Mouse (Mus musculus) left cerebral cortex, postnatal 4 days (tissue): ENCODE results near the gene Aldh16a1. TPM values are rescaled to one million over a fixed set of nuclear protein-coding genes. Genes with fewer than 3 reads are reported as not detected.
"Not testable (repeated sequence)": the region's sequence is repeated elsewhere in the genome, so short reads cannot be mapped to it uniquely, and the experiment has no call there.

Experiments used
- DNase-seq: peaks from one replicate; pipeline ENCODE4 v3.0.0-alpha.2; 2022
- intact Hi-C: fragments of 180-260 bp; cut with DNase I; formaldehyde crosslinking; loops from one replicate; pipeline ENCODE4 v1.15.1; 2025
- total RNA-seq, 2 experiments: library from RNA; stranded (reverse); gene quantifications; 2 replicates each; pipeline ENCODE4 v1.2.3; 2021

Aldh16a1 gene
- total RNA-seq, 2 experiments from 2014 or later, result 16.7 to 16.9 TPM

DNA sequence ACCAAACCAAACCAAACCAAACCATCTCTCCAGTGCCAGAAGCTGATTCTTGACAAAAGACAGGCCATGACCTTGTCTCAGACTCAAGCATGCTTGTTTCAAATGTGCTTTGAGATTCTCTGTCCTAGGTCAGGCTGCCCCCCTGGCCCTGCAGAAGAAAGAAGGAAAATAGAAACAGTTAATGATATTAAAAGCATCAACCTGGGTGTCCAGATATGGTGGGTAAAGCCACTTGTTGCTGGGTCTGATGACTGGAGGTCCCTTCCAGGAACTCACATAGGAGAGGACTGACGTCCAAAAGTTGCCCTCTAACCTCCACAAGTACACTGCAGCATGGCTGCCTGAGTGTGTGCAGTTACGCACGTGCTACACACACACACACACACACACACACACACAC is 6.5 kb upstream of the Aldh16a1 start:
- intact Hi-C loops, result loop anchor here (5.0 kb wide), 1 partner anchor 136 kb away; no protein-coding TSS in a partner anchor
- no peak for DNase-seq

DNA sequence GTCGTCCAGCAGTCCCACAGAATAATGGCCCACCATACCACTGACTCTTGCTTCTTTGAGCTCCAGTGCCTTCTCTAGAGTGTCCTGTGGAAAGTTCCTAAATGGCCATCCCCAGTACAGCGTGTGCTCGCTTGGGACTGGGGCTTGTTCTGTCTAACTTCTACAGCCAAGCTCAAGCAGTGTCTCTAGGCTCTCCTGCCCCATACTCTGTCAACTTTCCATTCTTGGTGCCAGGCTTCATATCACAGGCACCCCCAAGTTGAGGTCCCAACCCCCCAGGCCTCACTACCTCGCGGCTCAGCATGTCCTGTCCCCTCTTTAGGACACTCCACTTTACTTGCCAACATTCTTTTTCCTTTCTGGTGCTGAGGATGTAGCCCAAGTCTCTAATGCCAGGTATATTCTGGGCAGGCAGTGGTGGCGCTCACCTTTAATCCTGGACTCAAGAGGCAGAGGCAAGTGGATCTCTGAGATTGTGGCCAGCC is 6.0 kb upstream of the Aldh16a1 start:
- no peak for DNase-seq
- intact Hi-C loops, result loop anchor here (5.0 kb wide), 1 partner anchor 137 kb away; no protein-coding TSS in a partner anchor

DNA sequence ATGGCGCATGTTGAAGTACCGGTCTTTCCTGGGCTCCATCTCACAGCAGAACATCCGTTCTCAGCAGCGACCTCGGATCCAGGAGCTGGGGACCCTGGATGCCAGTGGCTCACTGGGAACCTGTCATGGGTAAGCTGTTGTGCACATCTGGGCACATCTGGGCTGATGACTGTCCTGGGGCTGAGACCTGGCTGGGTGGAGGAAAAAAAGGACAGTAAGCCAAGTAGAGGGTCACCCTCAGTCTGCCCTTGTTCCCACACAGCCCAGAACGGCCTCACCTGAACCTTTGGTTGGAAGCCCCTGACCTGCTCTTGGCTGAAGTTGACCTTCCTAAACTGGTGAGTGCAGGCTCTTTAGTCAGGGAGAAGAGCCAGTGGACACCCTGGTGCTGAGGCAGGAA is 4.6 kb upstream of the Aldh16a1 start:
- no peak for DNase-seq
- intact Hi-C loops, result no loop called here

DNA sequence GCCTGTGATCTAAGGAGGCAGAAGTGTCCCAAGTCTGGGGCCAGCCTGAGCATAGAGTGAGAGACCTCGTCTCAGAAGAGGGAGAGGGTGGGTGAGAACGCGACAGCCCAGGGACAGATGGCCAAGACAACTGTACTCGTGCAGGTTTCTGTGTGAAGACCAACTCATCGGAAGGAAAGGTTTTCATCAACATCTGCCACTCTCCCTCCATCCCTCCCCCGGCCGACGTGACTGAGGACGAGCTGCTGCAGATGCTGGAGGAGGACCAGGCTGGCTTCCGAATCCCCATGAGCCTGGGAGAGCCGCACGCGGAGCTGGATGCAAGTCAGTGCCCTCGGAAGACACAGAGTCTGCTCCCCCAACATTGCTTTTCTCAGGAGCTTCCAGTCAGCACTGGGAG is 3.1 kb upstream of the Aldh16a1 start:
- DNase-seq, result no peak
- intact Hi-C loops, result no loop called here

DNA sequence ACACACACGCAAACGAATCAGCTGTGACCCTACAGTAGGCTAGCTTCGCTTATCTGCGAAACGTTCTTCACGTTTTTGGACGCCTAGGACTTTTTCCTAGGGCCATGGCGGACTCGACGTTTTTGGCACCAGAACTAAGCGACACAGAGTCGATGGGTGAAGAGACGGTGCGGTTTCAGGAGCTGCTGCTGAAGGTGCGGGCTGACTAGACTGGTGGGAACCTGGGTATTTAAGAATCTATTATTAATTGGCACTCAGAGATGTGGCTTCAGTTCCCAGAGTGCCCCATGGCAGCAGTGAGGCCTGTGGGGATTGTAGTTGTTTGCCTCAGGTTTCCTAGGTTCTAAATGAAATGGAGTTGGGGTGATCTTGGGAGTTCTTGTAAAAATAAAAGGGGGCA is 1.8 kb upstream of the Aldh16a1 start:
- DNase-seq, result no peak
- intact Hi-C loops, result no loop called here

DNA sequence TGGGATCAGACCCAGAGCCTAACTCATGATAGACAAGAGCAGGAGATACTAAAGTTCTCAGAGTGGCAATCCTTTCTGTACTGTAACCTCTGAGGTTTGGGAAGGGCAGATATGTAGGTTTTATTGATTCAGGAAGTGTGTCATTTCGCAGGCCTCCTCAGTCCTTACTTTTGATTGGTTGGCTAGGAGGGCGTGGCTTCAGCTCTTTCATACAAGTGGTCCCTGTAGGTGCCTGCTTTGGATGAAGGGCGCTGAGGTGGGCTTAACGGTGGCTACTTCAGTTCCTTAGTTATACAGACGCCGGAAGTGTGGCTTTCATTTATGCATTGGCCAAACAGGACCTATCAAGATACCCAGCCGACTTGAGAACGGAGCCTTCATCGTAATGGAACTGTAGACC is 1.2 kb upstream of the Aldh16a1 start:
- DNase-seq, result no peak

DNA sequence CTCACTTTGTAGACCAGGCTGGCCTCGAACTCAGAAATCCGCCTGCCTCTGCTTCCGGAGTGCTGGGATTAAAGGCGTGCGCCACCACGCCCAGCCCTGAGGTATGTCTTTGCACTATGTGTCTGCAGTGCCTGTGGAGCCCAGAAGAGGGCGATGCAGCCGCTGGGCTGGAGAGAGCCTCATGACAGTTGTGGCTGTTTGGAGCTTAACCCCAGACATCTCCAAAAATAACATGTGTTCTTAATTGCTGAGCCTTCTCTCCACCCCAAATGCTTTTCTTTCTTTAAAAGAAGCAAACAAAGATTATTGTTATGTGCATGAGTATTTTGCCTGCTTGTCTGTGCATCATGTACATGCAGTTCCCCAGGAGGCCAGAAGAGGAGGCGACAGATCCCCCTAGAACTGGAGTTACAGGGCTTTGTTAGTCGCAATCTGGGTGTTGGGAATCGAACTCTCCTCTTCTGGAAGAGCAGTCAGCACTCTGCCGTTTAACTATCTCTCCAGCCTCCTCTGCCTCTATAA is 670 bp upstream of the Aldh16a1 start:
- DNase-seq, result peak; percentile 69
- intact Hi-C loops, result no loop called here

More for the DNA sequence above, 1.2 kb upstream of the Aldh16a1 start:
- intact Hi-C loops, result no loop called here

DNA sequence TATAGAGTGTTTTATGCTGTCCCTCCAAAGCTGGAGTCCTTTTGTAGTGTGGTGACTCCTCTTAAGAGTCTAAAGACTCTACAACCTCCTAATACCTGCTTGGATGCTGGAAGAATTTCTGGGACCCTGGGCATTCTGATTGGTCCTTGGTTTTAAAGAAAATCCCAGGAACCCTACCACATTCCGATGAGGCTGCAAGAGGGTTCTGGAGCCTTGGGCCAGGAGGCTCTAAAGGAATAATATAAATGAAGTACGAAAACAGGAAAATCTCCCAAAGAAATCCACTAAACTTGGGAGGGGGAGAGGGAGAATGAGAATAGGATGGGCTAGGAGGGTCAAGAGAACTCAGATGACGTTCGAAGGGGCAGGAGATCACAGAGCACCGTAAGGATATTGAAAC is 798 bp downstream of the Aldh16a1 start:
- intact Hi-C loops, result no loop called here
- DNase-seq, result no peak

DNA sequence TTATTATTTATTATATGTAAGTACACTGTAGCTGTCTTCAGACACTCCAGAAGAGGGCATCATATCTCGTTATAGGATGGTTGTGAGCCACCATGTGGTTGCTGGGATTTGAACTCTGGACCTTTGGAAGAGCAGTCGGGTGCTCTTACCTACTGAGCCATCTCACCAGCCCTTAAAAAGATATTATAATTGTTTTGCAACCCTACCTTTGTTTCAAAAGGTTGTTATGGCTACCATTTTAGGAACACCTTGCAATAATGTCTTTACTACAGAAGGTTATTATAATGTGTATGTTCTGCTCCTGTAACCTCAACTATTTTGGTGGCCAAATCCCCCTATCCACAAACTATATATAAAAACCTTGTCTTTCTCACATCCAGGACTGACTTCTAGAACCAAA is 1.3 kb downstream of the Aldh16a1 start:
- DNase-seq, intact Hi-C loops: not testable (repeated sequence)

DNA sequence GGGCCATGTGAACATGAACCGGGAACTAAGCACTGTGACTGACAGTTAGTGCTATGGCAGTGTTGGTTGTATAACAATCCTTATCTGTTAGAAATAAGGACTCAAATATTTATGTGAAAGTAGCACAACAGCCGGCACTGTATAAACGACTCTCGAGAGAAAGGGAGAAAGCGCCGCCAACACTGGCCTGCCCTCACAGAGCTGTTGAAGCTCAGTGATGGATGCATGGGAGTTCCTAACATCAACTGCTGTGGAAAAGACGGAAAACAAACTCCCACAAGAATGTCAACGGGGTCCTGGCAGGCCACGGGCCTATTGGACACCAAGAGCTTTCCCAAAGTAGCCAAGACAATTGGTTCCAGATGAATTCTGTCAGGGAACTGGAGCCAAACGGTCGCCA is 3.1 kb downstream of the Aldh16a1 start:
- DNase-seq, result no peak
- intact Hi-C loops, result no loop called here

DNA sequence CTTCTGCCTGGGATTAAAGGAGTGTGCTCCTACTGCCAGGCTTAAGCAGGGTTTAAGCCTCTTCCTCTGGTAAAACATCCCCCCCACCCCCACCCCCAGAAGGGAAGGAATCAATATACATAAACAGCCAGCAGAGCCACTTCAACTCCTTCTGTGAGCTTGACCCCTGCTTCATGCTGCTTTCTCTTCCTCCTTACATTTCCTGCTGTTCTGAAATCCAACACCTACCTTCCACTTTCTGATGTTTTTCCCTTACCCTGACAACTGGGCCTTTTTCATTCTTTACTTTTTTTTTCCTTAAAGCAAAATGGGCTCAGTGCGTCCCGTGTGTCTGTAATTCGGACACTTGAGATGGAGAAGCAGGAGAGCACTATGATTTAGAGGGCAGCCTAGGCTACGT is 4.1 kb downstream of the Aldh16a1 start:
- intact Hi-C loops, result no loop called here
- no peak for DNase-seq

DNA sequence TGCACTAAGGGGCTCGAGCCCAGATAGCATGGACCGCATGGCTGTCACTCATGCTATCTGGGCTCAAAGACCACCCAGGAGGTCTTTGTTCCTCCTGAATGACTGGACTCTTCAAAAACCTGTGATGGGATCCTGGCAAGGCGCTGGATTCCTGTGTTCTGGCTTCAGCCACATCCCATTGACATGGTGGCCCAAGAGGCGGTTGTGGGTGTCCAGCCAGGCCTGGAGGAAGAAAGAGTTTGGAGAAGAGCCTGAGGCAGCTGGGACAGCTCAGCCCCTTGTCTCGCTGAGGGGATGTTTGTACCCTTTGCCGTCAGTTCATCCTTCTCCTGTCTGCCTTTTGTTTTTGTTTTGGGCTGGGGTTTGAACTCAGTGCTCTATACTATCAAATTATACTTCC is 4.8 kb downstream of the Aldh16a1 start:
- intact Hi-C loops, result no loop called here
- no peak for DNase-seq

DNA sequence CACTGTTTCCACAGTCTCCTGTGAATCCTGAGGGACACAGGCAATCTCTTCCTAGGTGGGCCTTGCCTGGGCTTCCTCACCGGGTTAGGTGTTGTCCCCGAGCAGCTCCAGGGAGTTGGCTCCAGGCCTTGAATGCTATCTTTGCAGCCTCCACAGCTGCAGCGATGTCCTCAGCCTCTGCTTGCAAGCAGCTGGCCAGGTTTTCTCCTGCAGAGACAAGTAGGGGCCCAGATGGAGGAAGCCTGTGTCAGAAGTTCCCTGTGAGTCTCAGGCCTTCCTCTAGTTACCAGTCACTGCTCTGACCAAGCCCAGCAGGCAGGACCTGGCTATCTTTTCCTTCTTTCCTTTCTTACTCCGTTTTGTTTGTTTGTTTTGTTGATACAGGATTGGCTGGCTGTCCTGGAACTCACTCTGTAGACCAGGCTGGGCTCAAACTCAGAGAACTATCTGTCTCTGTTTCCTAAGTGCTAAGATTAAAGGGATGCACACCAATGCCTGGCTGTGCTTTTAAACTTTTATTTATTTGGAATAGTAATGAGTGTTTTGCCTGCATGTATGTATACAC is 5.8 kb downstream of the Aldh16a1 start:
- no peak for DNase-seq
- intact Hi-C loops, result no loop called here

DNA sequence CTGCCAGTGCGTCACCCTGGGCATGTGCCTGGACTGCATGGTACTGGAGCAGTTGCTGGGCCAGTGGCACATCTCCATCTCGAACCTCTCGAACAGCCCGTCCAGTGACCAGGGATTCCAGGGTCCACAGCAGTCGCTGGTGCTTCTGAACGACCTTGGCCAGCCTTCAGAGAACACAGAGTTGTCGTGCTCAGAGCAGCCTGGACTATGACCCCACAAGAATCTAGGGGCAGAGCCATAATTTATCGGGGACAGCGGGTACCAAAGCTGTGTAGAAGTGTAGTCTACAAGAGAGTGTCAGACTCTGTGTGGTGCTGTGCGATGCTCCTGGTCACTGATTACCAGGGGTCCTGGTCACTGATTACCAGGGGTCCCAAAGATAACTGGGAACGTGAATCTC is 6.5 kb downstream of the Aldh16a1 start:
- DNase-seq, result no peak
- intact Hi-C loops, result no loop called here

DNA sequence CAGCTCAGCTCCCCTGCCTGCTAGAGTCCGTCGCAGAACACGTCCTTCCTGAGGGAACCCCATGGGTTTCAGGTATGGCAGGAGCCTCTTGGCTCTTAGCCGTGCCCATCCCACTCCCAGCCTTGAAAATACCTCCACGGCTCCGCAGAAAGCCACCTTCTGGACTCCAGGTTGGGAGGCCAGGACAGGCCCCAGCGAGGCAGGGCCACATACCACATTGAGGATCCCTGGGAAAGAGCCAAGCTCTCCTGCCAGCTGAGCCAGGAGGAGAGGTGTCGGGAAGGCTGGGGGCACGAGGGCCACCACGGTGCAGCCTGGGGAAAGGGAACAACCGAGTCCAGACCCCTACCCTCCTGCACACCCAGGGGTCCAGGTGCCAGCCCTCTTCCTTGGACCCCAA is 7.1 kb downstream of the Aldh16a1 start:
- intact Hi-C loops, result no loop called here
- no peak for DNase-seq

DNA sequence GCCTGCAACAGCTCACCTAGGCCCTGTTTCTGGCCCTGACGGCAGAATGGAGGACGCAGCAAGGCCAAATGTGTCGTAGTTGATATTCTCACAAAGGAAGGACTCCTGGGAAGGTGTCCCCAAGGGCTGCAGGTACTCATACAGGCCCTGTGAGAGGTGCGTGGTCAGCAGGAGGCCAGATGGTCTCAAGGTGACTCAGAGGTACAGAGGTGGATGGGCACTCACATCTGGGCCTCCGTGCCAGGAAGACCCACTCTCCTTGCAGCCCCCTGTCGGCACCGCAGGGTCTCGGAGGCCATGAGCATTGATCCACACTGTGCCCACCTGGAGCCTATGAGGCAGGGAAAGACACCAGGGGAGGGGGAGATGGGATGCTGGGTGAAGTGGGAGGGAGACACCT is 8.9 kb downstream of the Aldh16a1 start:
- DNase-seq, result no peak
- intact Hi-C loops, result no loop called here

DNA sequence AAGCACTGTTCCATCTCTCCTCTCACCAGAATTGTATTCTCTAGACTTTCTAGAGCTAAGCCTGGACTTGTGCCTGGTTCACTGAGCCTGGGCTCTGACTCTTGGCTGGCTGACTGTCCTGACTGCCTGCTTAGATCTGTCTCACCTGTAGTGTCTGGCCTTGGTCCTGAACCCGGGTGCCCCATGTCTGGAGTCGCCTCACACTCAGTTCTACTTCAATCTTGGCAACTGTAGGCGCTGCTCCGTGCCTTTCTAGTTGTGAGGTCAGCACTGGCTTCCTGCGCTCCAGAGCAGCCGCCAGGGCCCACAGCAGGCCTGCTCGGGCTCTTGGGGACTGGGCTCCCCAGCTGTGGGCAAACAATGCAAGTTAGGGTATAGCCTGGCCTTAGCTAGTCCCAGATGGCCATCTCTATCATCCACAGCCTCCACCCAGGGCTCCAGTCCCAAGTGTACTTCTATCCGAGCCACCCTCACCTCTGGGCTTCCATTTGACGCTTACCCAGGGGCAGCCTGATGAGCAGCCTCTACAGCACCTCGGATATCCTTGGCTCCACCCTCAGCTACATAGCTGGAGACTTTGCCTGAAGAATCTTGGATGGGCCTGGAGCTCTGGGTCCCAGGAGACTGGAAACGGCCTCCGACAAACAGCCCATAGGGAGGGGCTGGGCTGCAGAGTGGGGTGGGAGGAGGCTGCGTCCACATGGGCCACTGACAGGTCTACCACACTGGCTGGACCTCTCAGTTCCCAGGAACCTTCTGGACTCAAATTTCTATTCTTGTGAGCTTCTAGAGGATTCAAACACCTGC is 9.8 kb downstream of the Aldh16a1 start:
- no peak for DNase-seq
- intact Hi-C loops, result no loop called here

DNA sequence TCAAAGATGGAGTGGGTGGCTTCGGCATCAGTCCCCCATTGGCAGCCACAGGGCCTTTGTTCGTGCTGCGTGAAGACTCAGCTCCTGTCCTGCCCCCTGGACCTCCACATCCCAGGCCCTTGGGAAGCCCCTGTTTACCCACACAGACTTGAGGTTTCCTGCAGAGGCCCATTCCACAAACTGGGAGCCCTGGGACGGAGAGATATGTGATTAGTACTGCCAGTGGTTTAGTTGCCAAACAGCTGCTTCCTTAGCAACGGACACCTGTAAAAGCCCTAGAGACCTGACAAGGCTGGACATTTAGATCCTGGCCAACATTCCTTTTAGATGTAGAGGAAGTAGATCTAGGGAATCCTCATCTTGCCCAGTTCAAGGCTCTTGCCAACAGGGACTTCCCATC is 12.5 kb downstream of the Aldh16a1 start:
- no peak for DNase-seq
- intact Hi-C loops, result no loop called here

DNA sequence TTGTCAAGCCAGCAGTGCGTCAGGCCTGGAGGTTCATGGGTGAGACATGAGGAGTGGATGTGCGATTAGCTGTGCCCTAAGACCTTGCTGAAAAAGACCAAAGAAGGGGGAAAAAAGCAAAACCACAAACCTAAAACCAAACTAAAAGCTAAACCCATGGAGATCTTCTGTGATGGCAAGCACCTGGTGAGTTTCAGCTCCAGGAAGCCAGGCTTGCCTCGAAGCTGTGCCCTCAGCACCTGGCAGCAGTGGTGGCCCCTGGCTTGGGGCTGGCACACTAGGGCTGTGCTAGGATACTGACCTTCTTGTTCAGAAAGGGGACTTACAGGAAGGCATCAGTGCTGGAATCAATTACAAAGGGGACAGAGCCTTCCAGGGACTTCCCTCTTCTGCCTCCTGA is 13.1 kb downstream of the Aldh16a1 start:
- DNase-seq, result no peak
- intact Hi-C loops, result no loop called here

DNA sequence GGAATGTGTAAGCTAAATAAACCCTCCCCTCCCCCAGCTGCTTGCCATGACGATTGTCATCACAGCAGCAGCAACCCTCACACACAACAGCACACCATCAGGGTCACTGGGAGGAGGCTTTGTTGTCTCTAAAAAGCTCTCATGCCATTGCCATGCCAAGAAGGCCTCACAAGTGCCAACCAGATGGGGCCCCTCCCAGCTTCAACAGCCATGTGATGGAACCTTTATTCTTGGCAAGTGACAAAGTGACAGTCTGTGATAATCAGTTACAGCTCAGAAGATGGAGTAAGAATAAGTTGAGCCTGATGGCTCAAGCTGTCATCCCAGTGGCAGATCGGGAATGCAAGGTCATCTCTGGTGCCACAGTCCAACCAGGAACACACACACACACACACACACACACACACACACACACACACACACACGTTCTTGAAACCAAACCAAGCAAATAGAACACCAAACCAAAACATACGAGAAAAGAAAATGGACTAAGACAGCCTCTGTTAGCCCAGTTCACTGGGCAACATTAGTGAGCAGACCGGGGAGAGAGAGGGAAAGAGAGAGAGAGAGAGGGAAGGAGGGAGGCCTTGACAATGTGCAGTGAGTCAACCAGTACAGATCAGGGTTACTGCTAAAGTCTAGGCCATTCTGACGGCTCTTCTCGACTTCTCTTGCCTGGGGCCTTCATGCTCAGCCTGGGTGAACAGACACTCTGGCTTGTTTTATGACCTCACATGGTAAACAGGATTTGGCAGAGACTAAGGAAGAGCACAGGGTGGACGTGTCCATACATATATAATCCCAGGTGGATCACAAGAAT is 14.3 kb downstream of the Aldh16a1 start:
- intact Hi-C loops, result no loop called here
- peak; percentile 69 for DNase-seq

DNA sequence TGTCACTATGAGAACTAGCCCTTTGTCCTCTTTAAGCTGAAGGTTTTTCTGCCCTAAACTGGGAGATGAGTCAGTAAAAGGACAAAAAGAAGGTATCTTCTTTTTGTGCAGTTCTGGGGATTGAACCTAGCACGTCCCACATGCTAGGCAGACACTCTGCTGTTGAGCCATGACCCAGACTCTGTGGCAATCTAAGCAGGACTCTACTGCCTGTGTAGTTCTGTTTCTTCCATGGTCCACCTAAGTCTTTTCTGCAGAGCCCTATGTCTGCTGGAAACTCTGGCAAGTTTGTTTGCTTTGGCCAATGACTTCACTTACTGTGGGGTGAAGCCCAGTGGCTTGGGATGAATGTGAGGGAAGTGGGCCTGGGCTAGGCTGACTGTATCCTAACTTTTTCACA is 16.0 kb downstream of the Aldh16a1 start:
- DNase-seq, result no peak
- intact Hi-C loops, result no loop called here
